Mouse (Mus musculus): Measurements from ENCODE around the gene Mrm2. TPM values are rescaled to one million over a fixed set of nuclear protein-coding genes. Genes with fewer than 3 reads are reported as not detected.

Mrm2 gene
- polyA plus RNA-seq, 2 experiments: 13.5 to 18.6 TPM

DNA sequence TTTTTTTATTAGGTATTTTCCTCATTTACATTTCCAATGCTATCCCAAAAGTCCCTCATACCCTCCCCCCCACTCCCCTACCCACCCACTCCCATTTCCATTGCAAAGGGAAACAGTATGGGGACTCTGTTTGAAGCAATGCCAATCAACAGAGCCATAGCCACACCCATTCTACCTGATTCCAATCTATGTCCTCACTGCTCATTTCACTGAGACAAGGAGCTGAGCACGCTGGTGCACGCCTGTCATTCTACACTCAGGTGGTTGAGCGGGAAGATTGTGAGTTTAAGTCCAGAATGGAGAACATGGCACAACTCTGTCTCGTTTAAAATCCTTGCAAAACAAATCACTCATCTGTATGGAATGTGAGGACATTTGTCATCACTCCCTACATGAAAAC lies 821 bp upstream of the Mrm2 start:
- no peak overlapping the region for H3K27ac ChIP-seq (replicated peaks; ENCODE audit: low read depth, low read length)

DNA sequence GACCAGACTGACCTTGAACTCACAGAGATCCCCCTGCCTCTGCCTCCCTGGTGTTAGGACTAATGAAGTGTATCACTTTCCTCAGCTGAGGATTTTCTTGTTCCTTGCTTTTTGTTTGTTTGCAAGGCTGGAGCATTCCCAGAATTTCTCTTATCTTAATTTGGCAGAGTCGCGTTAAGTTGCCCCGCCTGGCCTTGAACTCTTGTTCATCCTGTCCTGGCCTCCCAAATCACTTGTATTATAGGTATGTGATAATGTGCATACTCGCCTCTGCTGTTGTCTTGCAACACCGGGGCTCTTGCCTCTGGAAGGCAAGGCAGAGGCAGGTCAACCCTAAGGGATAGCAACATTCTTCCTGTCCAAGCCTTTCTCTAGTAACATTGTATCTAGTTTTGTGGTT lies 7.6 kb downstream of the Mrm2 start:
- Histone ChIP-seq H3K4me1 (ENCODE audit: control insufficient read depth, insufficient read depth, low read length) (no peaks in the 10 kb centered on the region), H3K4me2 (replicated peaks; ENCODE audit: low read depth, low read length, severe bottlenecking) (no peak overlapping the region), H3K27ac (replicated peaks; ENCODE audit: low read depth, low read length) (no peak overlapping the region), H3K9ac (ENCODE audit: low read depth, low read length, severe bottlenecking) (no peak overlapping the region), H3K4me3 (replicated peaks; ENCODE audit: low read length) (no peak overlapping the region), H3K36me3 (ENCODE audit: control insufficient read depth, insufficient read depth, low read length) (peaks cover 27% of the 10 kb centered on the region), H3K9me3 (ENCODE audit: control insufficient read depth, low read length) (no peaks in the 10 kb centered on the region), H3K27me3 (ENCODE audit: control insufficient read depth, insufficient read depth, low read length) (no peaks in the 10 kb centered on the region)
- no peak for ATAC-seq (ENCODE audit: low FRiP score, low read depth)
- 90% methylated on average over 5 of the region's 5 CpGs for WGBS
- no peak for DNase-seq (ENCODE audit: low spot score)
- TF ChIP-seq POLR2A (IDR thresholded peaks at IDR 0.05; ENCODE audit: borderline replicate concordance, extremely low read depth, insufficient read depth, insufficient read length): no peak

More for the DNA sequence above, 821 bp upstream of the Mrm2 start:
- WGBS: 60% methylated on average over 4 of the region's 4 CpGs
- peak overlapping the region; percentile 74 for H3K4me2 ChIP-seq (replicated peaks; ENCODE audit: low read depth, low read length, severe bottlenecking)
- TF ChIP-seq POLR2A (IDR thresholded peaks at IDR 0.05; ENCODE audit: borderline replicate concordance, extremely low read depth, insufficient read depth, insufficient read length): no peak
- H3K4me1 ChIP-seq (ENCODE audit: control insufficient read depth, insufficient read depth, low read length): peaks cover 2% of the 10 kb centered on the region; the same call in 1 of the 2 replicates
- DNase-seq (ENCODE audit: low spot score): peak; percentile 9
- H3K9me3 ChIP-seq (ENCODE audit: control insufficient read depth, low read length): no peaks in the 10 kb centered on the region
- no peaks in the 10 kb centered on the region for H3K27me3 ChIP-seq (ENCODE audit: control insufficient read depth, insufficient read depth, low read length)
- peaks cover 27% of the 10 kb centered on the region for H3K36me3 ChIP-seq (ENCODE audit: control insufficient read depth, insufficient read depth, low read length)
- no peak overlapping the region for H3K9ac ChIP-seq (ENCODE audit: low read depth, low read length, severe bottlenecking)
- no peak for ATAC-seq (ENCODE audit: low FRiP score, low read depth)
- no peak overlapping the region for H3K4me3 ChIP-seq (replicated peaks; ENCODE audit: low read length)

DNA sequence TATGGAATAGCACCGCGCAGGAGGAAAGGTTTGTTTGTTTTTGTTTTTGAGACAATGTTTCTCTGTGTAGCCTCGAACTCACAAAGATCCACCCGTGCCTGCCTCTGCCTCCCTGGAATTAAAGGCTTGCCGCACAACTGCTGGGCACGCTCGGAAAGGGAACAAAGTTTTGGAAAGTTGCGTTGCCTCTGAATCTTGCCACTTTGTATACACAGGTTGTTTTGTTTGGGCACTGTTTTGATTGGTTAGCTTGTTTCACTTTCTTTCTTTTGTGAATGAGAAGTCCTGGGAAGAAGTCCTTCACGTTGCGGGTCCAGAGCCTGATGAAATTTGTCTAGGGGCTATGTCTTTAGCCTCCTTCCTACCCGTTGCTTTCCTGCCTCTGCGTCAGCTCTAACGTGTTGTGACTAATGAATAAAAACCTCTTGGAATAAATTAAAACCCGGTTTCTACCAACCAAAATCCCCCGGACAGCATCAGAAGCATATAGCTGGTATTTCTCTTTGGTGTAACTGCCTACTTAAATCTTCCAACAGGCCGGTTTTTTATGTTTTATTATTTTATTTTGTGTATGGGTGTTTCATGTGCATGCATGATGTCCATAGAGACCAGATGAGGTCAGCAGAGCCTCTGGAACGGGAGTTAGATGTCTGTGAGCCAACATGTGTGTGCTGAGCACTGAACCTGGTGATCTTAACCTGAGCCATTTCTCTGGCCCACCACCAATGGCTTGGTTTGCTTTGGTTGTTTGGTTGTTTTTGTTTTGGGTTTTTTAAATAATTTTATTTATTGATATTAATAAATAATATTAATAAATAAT lies 9.7 kb downstream of the Mrm2 start:
- under 1% methylated on average over 17 of the region's 17 CpGs for WGBS
- no peaks in the 10 kb centered on the region for H3K27me3 ChIP-seq (ENCODE audit: control insufficient read depth, insufficient read depth, low read length)
- H3K4me1 ChIP-seq (ENCODE audit: control insufficient read depth, insufficient read depth, low read length): no peaks in the 10 kb centered on the region
- peak; percentile 23 for DNase-seq (ENCODE audit: low spot score)
- H3K9me3 ChIP-seq (ENCODE audit: control insufficient read depth, low read length): no peaks in the 10 kb centered on the region
- peak overlapping the region; percentile 69 for H3K4me2 ChIP-seq (replicated peaks; ENCODE audit: low read depth, low read length, severe bottlenecking)
- 0 out of 2 replicates have a peak, but pooled peaks have one; percentile 2 for ATAC-seq (ENCODE audit: low FRiP score, low read depth)
- peak overlapping the region; percentile 94 for H3K4me3 ChIP-seq (replicated peaks; ENCODE audit: low read length)
- H3K9ac ChIP-seq (ENCODE audit: low read depth, low read length, severe bottlenecking): peak overlapping the region; percentile 98
- H3K27ac ChIP-seq (replicated peaks; ENCODE audit: low read depth, low read length): peak overlapping the region; percentile 74
- peaks cover 8% of the 10 kb centered on the region for H3K36me3 ChIP-seq (ENCODE audit: control insufficient read depth, insufficient read depth, low read length)
- no peak for TF ChIP-seq POLR2A (IDR thresholded peaks at IDR 0.05; ENCODE audit: borderline replicate concordance, extremely low read depth, insufficient read depth, insufficient read length)

DNA sequence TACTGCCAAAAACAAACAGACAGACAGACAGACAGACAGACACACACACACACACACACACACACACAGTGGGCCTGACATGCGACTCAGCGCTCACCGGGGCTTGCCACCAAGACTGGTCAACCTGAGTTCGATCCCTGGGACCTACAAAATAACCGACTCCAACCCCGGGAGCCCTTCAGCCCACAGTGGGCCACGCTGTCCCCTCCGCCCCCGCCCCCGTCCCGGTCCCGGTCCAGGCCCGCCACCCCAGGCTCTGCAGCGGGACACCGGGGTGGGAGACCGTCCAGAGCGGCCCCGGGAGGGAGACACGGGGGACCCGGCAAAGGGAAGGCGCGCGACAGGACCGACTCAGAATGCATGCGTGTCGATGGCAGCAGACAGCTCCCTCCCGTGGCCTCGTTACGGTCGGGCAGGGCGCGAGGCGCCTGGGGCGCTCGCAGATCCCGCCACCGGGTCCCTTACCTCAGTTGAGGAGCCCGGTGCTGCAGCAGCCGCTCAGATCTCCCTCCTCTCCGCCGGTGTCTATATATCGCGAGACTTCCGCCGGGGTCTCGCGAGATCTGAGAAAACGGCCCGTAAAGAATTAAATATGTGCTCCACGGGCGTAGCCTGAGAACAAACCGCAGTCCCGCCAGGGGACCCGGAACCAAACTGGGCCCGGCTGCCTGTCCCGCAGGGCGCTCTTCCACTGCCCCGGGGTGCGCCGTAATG lies 10.5 kb downstream of the Mrm2 start, which contains the start of the genes Mad1l1 and Nudt1:
TSS of gene Mad1l1 (minus strand) at position 511 of the 714 bp plus-strand sequence.
TSS of gene Nudt1 (plus strand) at position 615 of the 714 bp plus-strand sequence.
- peak; percentile 92 for ATAC-seq (ENCODE audit: low FRiP score, low read depth)

DNA sequence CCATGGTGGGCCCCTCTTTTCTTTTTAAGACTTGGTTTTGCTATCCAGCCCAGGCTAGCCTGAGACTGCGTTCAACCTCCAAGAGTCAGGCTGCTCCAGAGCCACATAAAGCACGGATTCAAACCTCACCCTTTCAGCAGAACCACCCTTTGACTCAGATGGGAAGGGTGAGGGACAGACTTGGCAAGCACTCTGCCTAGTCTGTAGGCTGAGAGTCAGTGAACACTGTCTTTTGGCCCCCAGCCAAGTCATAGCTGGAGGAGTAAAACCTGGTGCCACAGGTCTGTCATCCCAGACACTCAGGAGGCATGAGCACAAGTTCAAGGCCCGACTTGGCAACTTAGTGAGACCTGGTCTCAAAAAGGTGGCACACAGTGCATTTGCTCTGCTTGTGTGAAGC lies 15.0 kb downstream of the Mrm2 start:
- Histone ChIP-seq H3K4me3 (replicated peaks; ENCODE audit: low read length) (no peak overlapping the region), H3K36me3 (ENCODE audit: control insufficient read depth, insufficient read depth, low read length) (peaks cover 33% of the 10 kb centered on the region), H3K9ac (ENCODE audit: low read depth, low read length, severe bottlenecking) (no peak overlapping the region), H3K9me3 (ENCODE audit: control insufficient read depth, low read length) (no peaks in the 10 kb centered on the region), H3K4me1 (ENCODE audit: control insufficient read depth, insufficient read depth, low read length) (no peaks in the 10 kb centered on the region), H3K27ac (replicated peaks; ENCODE audit: low read depth, low read length) (no peak overlapping the region), H3K27me3 (ENCODE audit: control insufficient read depth, insufficient read depth, low read length) (no peaks in the 10 kb centered on the region), H3K4me2 (replicated peaks; ENCODE audit: low read depth, low read length, severe bottlenecking) (no peak overlapping the region)
- 89% methylated on average over 3 of the region's 3 CpGs for WGBS
- TF ChIP-seq POLR2A (IDR thresholded peaks at IDR 0.05; ENCODE audit: borderline replicate concordance, extremely low read depth, insufficient read depth, insufficient read length): no peak
- ATAC-seq (ENCODE audit: low FRiP score, low read depth) (no peak), DNase-seq (ENCODE audit: low spot score) (no peak)

More for the DNA sequence above, 10.5 kb downstream of the Mrm2 start, which contains the start of the genes Mad1l1 and Nudt1:
- TF ChIP-seq POLR2A (IDR thresholded peaks at IDR 0.05; ENCODE audit: borderline replicate concordance, extremely low read depth, insufficient read depth, insufficient read length): peak; percentile 84; the same call in 1 of the 2 replicates
- Histone ChIP-seq H3K4me2 (replicated peaks; ENCODE audit: low read depth, low read length, severe bottlenecking) (peak within 1 kb of the TSS; percentile 69), H3K9me3 (ENCODE audit: control insufficient read depth, low read length) (no peaks in the 10 kb centered on the region), H3K36me3 (ENCODE audit: control insufficient read depth, insufficient read depth, low read length) (peaks cover 5% of the 10 kb centered on the region), H3K27ac (replicated peaks; ENCODE audit: low read depth, low read length) (peak within 1 kb of the TSS; percentile 74), H3K9ac (ENCODE audit: low read depth, low read length, severe bottlenecking) (peak within 1 kb of the TSS; percentile 98), H3K4me1 (ENCODE audit: control insufficient read depth, insufficient read depth, low read length) (no peaks in the 10 kb centered on the region), H3K27me3 (ENCODE audit: control insufficient read depth, insufficient read depth, low read length) (no peaks in the 10 kb centered on the region), H3K4me3 (replicated peaks; ENCODE audit: low read length) (peak within 1 kb of the TSS; percentile 94)
- peak; percentile 97 for DNase-seq (ENCODE audit: low spot score)
- 1% methylated on average over 55 of the region's 60 CpGs for WGBS
